Mouse (Mus musculus): ENCODE measurements at regions not wholly inside any gene's neighbourhood (a gene's known extent, or its start where the extent isn't known, plus 50 kb on each side); places are given as distances from the start of the nearest gene placed in this dataset.

DNA sequence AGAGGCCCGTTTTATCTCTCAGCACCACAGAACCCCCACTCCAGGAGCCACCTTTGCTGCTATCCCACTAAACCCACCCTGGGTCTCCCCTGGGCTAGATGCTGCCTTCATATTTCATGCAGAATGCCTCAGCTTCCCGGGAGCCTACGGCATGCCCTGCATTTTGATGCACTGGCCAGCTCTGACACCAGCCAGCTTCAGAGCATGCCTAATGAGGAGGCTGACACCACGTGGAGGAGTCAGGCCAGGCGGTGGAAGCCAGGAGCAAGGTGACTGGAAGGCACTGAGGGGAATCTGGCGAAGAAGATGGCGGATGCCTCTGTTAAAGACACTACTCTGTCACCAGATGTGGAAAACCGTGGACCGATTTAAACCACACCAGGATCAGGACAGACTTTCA is 567.2 kb downstream of the Ccdc171 start:
- TF ChIP-seq CTCF (IDR thresholded peaks at IDR 0.05; ENCODE audit: insufficient read depth, low read length): no peak
- no peak for TF ChIP-seq POLR2A (IDR thresholded peaks at IDR 0.05; ENCODE audit: borderline replicate concordance, extremely low read depth, low read depth, low read length)
